Mouse (Mus musculus) stomach, embryonic 16.5 days (tissue): Measurements from ENCODE around the gene Ifitm1. TPM values are rescaled to one million over a fixed set of nuclear protein-coding genes. Genes with fewer than 3 reads are reported as not detected.
"Not testable (repeated sequence)": the region's sequence is repeated elsewhere in the genome, so short reads cannot be mapped to it uniquely, and the experiment has no call there.

ENCODE experiments used
- ATAC-seq: fragments of 200-750 bp; cut with Nextera tagmentation; 2 replicates; pipeline ENCODE4 v1.8.0; 2017; ENCODE audit warnings: moderate number of reproducible peaks, moderate TSS enrichment; ENCODE audit not compliant: insufficient read depth, low FRiP score
- H3K27ac ChIP-seq: fragments of 300-500 bp; sonication (generic); 2 replicates; pipeline ENCODE4 v1.5.1; 2014; ENCODE audit warnings: low read length
- H3K27me3 ChIP-seq: fragments of 300-500 bp; sonication (generic); 2 replicates; pipeline ENCODE4 v1.6.1; 2014; ENCODE audit warnings: low read length, control low read depth, mixed read lengths; ENCODE audit not compliant: control insufficient read depth, insufficient read depth
- H3K36me3 ChIP-seq: fragments of 300-500 bp; sonication (generic); 2 replicates; pipeline ENCODE4 v1.6.1; 2014; ENCODE audit warnings: low read length; ENCODE audit not compliant: control insufficient read depth, insufficient read depth
- H3K4me1 ChIP-seq: fragments of 300-500 bp; sonication (generic); 2 replicates; pipeline ENCODE4 v1.6.1; 2014; ENCODE audit warnings: low read length, control low read depth, mixed read lengths; ENCODE audit not compliant: control insufficient read depth, insufficient read depth
- H3K4me2 ChIP-seq: fragments of 300-500 bp; sonication (generic); 2 replicates; pipeline ENCODE4 v1.6.1; 2014; ENCODE audit warnings: low read depth, low read length, mixed read lengths
- H3K4me3 ChIP-seq: fragments of 300-500 bp; sonication (generic); replicated peaks from 2 replicates; pipeline ENCODE4 v1.5.1; 2014; ENCODE audit warnings: mild to moderate bottlenecking, low read length
- H3K9ac ChIP-seq: fragments of 300-500 bp; sonication (generic); 2 replicates; pipeline ENCODE4 v1.6.1; 2014; ENCODE audit warnings: low read length
- H3K9me3 ChIP-seq: fragments of 300-500 bp; sonication (generic); replicated peaks from 2 replicates; pipeline ENCODE4 v1.6.1; 2016; ENCODE audit warnings: low read length, control low read depth; ENCODE audit not compliant: control insufficient read depth
- WGBS: fragments of 180-500 bp; shearing (Covaris S2); extraction: QIAGEN DNeasy Blood & Tissue Kit; methylation state at CpG from one replicate; pipeline ENCODE4 v1.1.7; 2014; 5-methylcytosine and 5-hydroxymethylcytosine counted together
- polyA plus RNA-seq: library from polyadenylated mRNA; unstranded; fragments of >200 nt; fragmentation: Nextera tagmentation; extraction: Ambion mirVana; gene quantifications from 2 replicates; pipeline ENCODE4 v1.2.1, GENCODE M21; 2015

Gene Ifitm1
- polyA plus RNA-seq, 1 experiment from 2014 or later = 156 TPM

DNA sequence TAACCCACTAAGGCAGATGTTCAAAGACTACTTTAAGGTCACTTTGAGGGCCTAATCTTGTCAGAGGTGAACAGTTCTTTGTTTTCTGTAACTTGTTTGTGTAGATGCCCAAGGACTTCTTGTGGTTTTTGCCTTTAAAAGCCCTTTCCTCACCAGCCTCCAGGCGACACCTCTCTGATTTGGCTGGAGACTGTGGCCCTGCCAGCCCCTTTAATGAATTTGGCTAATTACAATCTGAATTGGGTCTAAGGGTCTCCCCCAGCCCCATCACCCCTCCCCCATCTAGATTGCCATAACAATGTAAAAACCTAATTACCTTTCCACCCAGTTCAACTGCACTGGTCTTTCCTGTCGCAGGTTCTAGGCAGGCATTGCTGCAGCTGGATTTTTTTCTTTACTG is 4.3 kb upstream of the Ifitm1 start:
- no peak for ATAC-seq
- no peak overlapping the region for H3K4me2 ChIP-seq
- 88% methylated on average over 2 of the region's 2 CpGs for WGBS
- H3K27me3 ChIP-seq = no peaks in the 10 kb centered on the region
- H3K9me3 ChIP-seq = no peaks in the 10 kb centered on the region
- no peak overlapping the region for H3K27ac ChIP-seq
- H3K4me3 ChIP-seq = no peak overlapping the region
- 0 out of 2 replicates have a peak, but pooled peaks cover 2% of the 10 kb centered on the region for H3K4me1 ChIP-seq
- no peaks in the 10 kb centered on the region for H3K36me3 ChIP-seq
- H3K9ac ChIP-seq = no peak overlapping the region

- peak overlapping the region; percentile 37; the same call in 1 of the 2 replicates for H3K9ac ChIP-seq
- ATAC-seq = peak; percentile 77
- no peaks in the 10 kb centered on the region for H3K9me3 ChIP-seq
- H3K36me3 ChIP-seq = no peaks in the 10 kb centered on the region
- peak overlapping the region; percentile 63 for H3K27ac ChIP-seq
- 7% methylated on average over 14 of the region's 14 CpGs for WGBS
- H3K4me3 ChIP-seq = peak overlapping the region; percentile 38
- peak overlapping the region; percentile 50 for H3K4me2 ChIP-seq
- H3K27me3 ChIP-seq = no peaks in the 10 kb centered on the region
- H3K4me1 ChIP-seq = peaks cover 16% of the 10 kb centered on the region
These were observed 1.0 kb downstream of the Ifitm1 start for GRCm38 (mm10) chr7:140967862-140968591.

- not testable (repeated sequence) for H3K9me3 ChIP-seq, H3K36me3 ChIP-seq, ATAC-seq, H3K27me3 ChIP-seq, H3K27ac ChIP-seq
- 30% methylated on average over 3 of the region's 3 CpGs for WGBS
- H3K4me3 ChIP-seq = peak overlapping the region; percentile 38
- peak overlapping the region; percentile 19; the same call in 1 of the 2 replicates for H3K9ac ChIP-seq
- H3K4me1 ChIP-seq = peaks cover 22% of the 10 kb centered on the region
- H3K4me2 ChIP-seq = peak overlapping the region; percentile 50
These were observed 1.7 kb downstream of the Ifitm1 start for GRCm38 (mm10) chr7:140968710-140969109.

GRCm38 (mm10) chr7:140970931-140971330 is 3.9 kb downstream of the Ifitm1 start:
- Histone ChIP-seq H3K4me3 (no peak overlapping the region), H3K9me3 (no peaks in the 10 kb centered on the region), H3K4me2 (no peak overlapping the region; the same call in 1 of the 2 replicates), H3K36me3 (no peaks in the 10 kb centered on the region), H3K4me1 (peaks cover 31% of the 10 kb centered on the region), H3K9ac (peak overlapping the region; percentile 41), H3K27ac (peak overlapping the region; percentile 96), H3K27me3 (no peaks in the 10 kb centered on the region)
- no peak for ATAC-seq
- WGBS = 28% methylated on average over 7 of the region's 7 CpGs

DNA sequence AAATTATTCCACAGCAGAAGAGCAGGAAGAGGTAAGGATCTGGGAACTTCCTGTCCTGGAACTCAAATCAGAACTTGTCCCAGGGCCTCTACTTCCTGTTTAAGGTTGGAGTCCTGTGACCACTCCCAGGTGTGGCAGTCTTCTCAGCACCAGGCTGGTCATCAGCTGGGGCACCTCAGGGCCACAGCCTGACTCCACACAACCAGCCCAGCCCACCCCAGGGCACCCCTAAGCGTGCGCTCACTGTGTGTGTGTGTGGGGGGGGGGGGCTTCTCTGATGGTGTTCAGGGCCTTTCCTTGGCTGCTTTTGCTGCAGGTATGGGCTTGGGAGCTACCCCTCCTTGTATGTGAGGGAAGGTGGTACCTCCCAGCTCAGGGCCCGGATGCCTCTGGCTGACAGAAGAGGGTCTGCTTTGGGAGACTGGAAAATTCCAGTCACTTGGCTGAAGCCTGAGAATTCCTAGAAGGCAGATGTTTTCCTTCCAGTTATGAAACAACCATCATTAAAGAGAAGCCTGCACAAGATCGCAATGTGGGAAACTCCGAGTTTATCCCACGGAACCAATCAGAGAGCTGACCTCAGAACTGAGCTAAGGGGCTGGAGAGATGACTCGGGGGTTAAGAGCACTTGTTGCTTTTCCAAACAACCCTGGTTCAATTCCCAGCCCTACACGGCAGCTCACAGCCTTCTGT is 4.6 kb downstream of the Ifitm1 start:
- Histone ChIP-seq H3K36me3 (no peaks in the 10 kb centered on the region), H3K9ac (peak overlapping the region; percentile 51), H3K4me1 (peaks cover 31% of the 10 kb centered on the region), H3K4me2 (no peak overlapping the region), H3K27me3 (no peaks in the 10 kb centered on the region), H3K9me3 (no peaks in the 10 kb centered on the region), H3K27ac (peak overlapping the region; percentile 96), H3K4me3 (no peak overlapping the region)
- 39% methylated on average over 8 of the region's 8 CpGs for WGBS
- ATAC-seq = peak; percentile 67

GRCm38 (mm10) chr7:140973396-140974165 is 6.6 kb downstream of the Ifitm1 start:
- Histone ChIP-seq H3K4me2 (no peak overlapping the region), H3K36me3 (no peaks in the 10 kb centered on the region), H3K4me1 (peaks cover 28% of the 10 kb centered on the region), H3K9ac (no peak overlapping the region), H3K27ac (peak overlapping the region; percentile 5; the same call in 1 of the 2 replicates), H3K27me3 (no peaks in the 10 kb centered on the region), H3K4me3 (no peak overlapping the region), H3K9me3 (no peaks in the 10 kb centered on the region)
- ATAC-seq = no peak
- WGBS = 41% methylated on average over 14 of the region's 14 CpGs

DNA sequence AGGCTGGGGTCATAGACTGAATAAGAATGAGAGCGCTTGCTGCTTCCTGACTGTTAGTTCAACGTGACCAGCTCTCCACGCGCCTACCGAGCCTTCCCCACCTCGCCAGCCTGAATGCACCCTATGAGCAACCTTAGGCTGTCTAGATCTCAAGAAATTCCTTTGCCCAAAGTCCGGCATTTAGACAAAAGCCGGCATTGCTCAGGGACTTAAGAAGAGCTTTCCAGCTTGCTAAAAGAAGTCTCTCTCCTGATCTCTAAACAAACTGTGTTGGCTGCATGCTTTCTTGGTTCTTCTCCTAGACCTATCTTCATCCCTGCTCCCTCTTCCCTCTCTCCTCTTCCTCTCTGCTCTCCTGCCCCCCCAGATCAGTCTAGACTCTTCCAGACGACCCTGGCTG is 7.9 kb downstream of the Ifitm1 start:
- WGBS = 30% methylated on average over 9 of the region's 9 CpGs
- Histone ChIP-seq H3K27me3 (no peaks in the 10 kb centered on the region), H3K4me1 (peaks cover 28% of the 10 kb centered on the region), H3K4me2 (no peak overlapping the region), H3K9me3 (no peaks in the 10 kb centered on the region), H3K36me3 (no peaks in the 10 kb centered on the region), H3K27ac (peak overlapping the region; percentile 31), H3K9ac (0 out of 2 replicates have a peak overlapping the region, but pooled peaks have one; percentile 24), H3K4me3 (no peak overlapping the region)
- no peak for ATAC-seq

DNA sequence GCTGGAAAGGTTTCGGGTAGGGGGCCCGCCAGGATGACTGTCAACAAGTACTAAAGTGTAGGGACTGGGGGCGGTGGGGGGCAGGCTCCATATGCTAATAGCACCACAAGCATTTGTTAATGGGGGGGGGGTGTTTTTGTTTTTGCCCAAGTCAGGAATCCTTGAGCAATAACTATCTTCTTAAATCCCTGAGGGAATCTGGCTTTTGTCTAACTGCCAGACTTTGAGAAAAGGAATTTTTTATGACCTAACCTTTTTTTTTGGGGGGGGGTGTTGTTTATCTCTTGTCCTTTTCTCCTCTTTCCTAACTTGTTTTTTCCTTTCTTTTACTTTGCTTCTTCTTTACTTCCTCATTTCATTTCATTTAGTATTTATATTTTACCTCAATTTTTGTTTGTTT is 8.4 kb downstream of the Ifitm1 start:
- Histone ChIP-seq H3K4me1 (peaks cover 28% of the 10 kb centered on the region), H3K4me3 (no peak overlapping the region), H3K36me3 (no peaks in the 10 kb centered on the region), H3K4me2 (no peak overlapping the region), H3K9me3 (no peaks in the 10 kb centered on the region), H3K9ac (no peak overlapping the region), H3K27ac (peak overlapping the region; percentile 31; the same call in 1 of the 2 replicates), H3K27me3 (no peaks in the 10 kb centered on the region)
- 41% methylated on average over 3 of the region's 3 CpGs for WGBS
- no peak for ATAC-seq
